Mouse (Mus musculus) gastrocnemius, postnatal 36 days (tissue): Measurements from ENCODE around the gene Atmin. TPM values are rescaled to one million over a fixed set of nuclear protein-coding genes. Genes with fewer than 3 reads are reported as not detected.

Source experiments
- DNase-seq, 2 experiments: peaks; one replicate each; pipeline ENCODE4 v3.0.0; 2022
- intact Hi-C: fragments of 180-260 bp; cut with DNase I; formaldehyde crosslinking; loops from one replicate; pipeline ENCODE4 v1.15.1; 2025
- total RNA-seq, 2 experiments: library from RNA; stranded (reverse); gene quantifications; 2 replicates each; pipeline ENCODE4 v1.2.3; 2021

Gene Atmin
- total RNA-seq, 2 experiments from 2014 or later: 16.9 to 18.9 TPM

GRCm38 (mm10) chr8:116946268-116946838, 3.2 kb downstream of the Atmin start:
- intact Hi-C loops: no loop called here
- peak in 1 of 2 experiments; percentile 16 for DNase-seq

- DNase-seq: no peak
- intact Hi-C loops: no loop called here
Observed at GRCm38 (mm10) chr8:116946851-116947250, 3.7 kb downstream of the Atmin start.

GRCm38 (mm10) chr8:116947589-116947988, 4.4 kb downstream of the Atmin start:
- intact Hi-C loops: no loop called here
- no peak for DNase-seq

GRCm38 (mm10) chr8:116951369-116951768, 8.2 kb downstream of the Atmin start:
- intact Hi-C loops: no loop called here

GRCm38 (mm10) chr8:116951778-116952177, 8.6 kb downstream of the Atmin start:
- intact Hi-C loops: no loop called here
- DNase-seq: no peak

More at GRCm38 (mm10) chr8:116951369-116951768, 8.2 kb downstream of the Atmin start:
- no peak for DNase-seq

- no peak for DNase-seq
- intact Hi-C loops: no loop called here
Observed at GRCm38 (mm10) chr8:116952428-116952827, 9.2 kb downstream of the Atmin start.

- intact Hi-C loops: no loop called here
- no peak for DNase-seq
Observed at GRCm38 (mm10) chr8:116954415-116954814, 11.2 kb downstream of the Atmin start.

GRCm38 (mm10) chr8:116969531-116969930, 26.3 kb downstream of the Atmin start:
- intact Hi-C loops: no loop called here
- DNase-seq: no peak

GRCm38 (mm10) chr8:116975066-116975465, 31.9 kb downstream of the Atmin start:
- DNase-seq: no peak
- intact Hi-C loops: loop anchor here (5.0 kb wide), 1 partner anchor 33 kb away; the partner anchor contains the start of gene Atmin

GRCm38 (mm10) chr8:116975606-116976005, 32.4 kb downstream of the Atmin start:
- intact Hi-C loops: loop anchor here (5.0 kb wide), 1 partner anchor 33 kb away; the partner anchor contains the start of gene Atmin
- DNase-seq: no peak

GRCm38 (mm10) chr8:116978052-116978451, 34.9 kb downstream of the Atmin start:
- intact Hi-C loops: loop anchor here (2.0 to 5.0 kb wide), 2 partner anchors 36 to 57 kb away; partner anchors contain the start of genes Atmin, Cenpn and Cmc2
- DNase-seq: no peak

GRCm38 (mm10) chr8:116978631-116979256, 35.6 kb downstream of the Atmin start, which contains the start of gene 1700030J22Rik:
Gene 1700030J22Rik (minus strand): TSS chr8:116978959.
- intact Hi-C loops: loop anchor here (2.0 to 5.0 kb wide), 2 partner anchors 36 to 58 kb away; partner anchors contain the start of genes Atmin, Cenpn and Cmc2
- DNase-seq: peak; percentile 98 to 99

- peak in 1 of 2 experiments; percentile 23 for DNase-seq
- intact Hi-C loops: no loop called here
Observed at GRCm38 (mm10) chr8:116980117-116980516, 36.9 kb downstream of the Atmin start.

- no peak for DNase-seq
- intact Hi-C loops: no loop called here
Observed at GRCm38 (mm10) chr8:116989842-116990241, 46.6 kb downstream of the Atmin start.

GRCm38 (mm10) chr8:116991241-116991640, 48.0 kb downstream of the Atmin start:
- no peak for DNase-seq
- intact Hi-C loops: no loop called here

- DNase-seq: no peak
- intact Hi-C loops: no loop called here
Observed at GRCm38 (mm10) chr8:116992176-116992971, 49.2 kb downstream of the Atmin start.

- intact Hi-C loops: no loop called here
- DNase-seq: peak; percentile 97 to 100
Observed at GRCm38 (mm10) chr8:116993095-116993867, 50.1 kb downstream of the Atmin start, which contains the start of gene Gcsh. Gene Gcsh (minus strand): TSS chr8:116993537.

- intact Hi-C loops: no loop called here
- no peak for DNase-seq
Observed at GRCm38 (mm10) chr8:116994016-116994716, 51.0 kb downstream of the Atmin start.
